Mouse (Mus musculus) frontal cortex, adult (tissue): ENCODE results near the gene Draxin.

Experiments used
- ATAC-seq: cut with Nextera tagmentation; 2 replicates; pipeline ENCODE4 v1.9.2; 2017; ENCODE audit warnings: mild to moderate bottlenecking, moderate library complexity, mixed read lengths; ENCODE audit not compliant: low TSS enrichment

Gene Draxin

DNA sequence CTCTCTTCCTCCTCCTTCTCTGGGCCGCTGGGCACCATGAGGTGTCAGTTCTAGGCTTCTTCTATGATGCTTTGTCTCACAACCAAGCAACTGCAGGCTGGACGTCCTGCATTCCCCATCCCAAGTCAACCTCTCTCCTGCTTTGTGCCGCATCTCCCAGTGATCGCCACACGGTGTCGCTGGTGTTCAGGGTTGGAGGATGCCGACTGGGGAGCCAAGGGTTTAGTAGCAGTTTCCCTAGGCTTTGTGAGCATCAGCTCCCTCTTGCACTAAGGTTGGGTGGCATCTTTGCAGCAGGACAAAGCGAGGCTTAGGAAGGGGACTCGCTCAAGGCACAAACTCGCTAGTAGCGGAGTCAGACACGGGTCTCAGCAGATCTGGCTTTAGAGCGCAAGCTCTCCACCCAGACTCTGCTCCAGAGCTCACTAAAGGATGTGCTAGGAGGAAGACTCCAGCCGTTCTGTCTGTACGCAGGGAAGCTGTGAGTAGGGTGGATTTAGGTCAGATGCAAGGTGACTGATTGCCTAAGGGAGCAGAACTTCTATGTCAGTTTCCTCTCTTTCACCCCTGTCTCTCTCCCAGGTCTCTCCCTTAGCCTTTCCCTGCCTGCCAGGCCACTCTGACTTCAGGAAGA, 15.6 kb downstream of the Draxin start:
- peak; percentile 94 for ATAC-seq

DNA sequence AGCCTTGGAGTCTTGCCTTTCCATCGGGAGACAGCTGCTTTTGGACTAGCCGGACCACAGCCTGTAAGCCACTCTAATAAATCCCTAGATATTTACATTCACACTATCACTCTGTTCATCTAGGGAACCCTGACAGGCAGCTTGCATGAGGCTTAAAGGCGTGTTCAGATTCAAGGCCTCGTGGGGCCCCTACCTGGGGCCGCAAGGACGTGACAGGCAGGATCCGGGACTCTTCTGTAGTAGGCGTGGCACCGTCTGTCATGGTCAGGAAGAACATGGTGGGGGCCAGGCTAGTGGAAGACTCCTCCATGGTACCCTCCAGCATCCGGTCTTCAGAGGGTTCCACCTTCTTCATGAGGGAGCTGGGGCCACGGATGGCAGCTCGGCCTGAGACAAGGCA, 18.0 kb downstream of the Draxin start:
- no peak for ATAC-seq

DNA sequence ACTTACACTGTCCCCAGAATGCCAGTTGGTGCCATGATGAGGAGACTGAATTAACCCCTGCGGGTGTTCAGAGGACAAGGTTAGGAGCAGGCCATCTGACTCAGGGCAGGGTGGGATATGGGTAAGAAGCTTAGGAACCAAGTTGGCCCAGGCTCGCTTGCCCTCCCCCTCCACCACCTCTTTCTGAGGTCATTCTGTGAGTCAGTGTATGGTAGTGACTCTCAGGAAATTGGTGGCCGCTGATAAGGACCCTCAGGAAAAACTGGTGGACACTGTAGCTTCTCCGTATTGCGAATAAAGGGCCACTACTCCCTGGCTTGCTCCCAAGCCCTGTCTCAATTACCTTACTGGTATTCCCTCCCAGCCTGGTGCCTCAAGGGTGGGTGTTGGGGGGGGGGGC, 21.3 kb downstream of the Draxin start:
- ATAC-seq, result no peak

GRCm38 (mm10) chr4:148108565-148109100, 21.9 kb downstream of the Draxin start:
- no peak for ATAC-seq

DNA sequence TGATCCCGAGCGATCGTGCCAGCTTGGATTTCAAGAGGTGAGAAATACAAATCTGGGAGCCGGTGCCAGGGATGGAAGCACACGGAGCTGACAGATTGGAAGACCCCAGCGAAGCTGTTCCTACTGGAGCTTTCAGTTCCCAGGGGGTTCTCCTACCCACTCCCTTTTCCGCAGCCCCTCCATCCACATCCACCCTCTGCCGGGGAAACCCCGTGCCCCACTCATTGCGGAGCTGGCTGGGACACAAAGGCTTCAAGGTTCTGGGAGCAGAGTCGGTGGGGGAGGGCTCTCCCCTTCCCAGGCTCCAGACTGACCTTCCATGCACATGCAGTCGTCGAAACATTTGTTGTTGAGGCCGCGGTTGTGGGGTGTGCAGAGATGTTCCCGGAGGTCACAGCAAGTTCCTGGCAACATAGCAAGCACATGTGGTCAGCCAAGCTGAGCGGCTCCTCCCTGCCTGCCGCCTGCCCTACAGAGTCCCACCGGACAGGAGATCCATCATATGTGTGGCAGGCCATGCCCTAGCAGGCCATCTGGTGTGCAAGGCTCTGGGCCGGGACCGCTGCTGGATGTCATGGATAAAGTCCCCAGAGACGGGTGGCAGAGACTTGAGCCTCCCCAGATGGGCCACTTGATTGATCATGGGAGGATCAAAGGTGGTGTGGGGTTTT, 22.7 kb downstream of the Draxin start:
- no peak for ATAC-seq

- ATAC-seq, result no peak
Measured at GRCm38 (mm10) chr4:148104146-148104545, 26.4 kb downstream of the Draxin start.

DNA sequence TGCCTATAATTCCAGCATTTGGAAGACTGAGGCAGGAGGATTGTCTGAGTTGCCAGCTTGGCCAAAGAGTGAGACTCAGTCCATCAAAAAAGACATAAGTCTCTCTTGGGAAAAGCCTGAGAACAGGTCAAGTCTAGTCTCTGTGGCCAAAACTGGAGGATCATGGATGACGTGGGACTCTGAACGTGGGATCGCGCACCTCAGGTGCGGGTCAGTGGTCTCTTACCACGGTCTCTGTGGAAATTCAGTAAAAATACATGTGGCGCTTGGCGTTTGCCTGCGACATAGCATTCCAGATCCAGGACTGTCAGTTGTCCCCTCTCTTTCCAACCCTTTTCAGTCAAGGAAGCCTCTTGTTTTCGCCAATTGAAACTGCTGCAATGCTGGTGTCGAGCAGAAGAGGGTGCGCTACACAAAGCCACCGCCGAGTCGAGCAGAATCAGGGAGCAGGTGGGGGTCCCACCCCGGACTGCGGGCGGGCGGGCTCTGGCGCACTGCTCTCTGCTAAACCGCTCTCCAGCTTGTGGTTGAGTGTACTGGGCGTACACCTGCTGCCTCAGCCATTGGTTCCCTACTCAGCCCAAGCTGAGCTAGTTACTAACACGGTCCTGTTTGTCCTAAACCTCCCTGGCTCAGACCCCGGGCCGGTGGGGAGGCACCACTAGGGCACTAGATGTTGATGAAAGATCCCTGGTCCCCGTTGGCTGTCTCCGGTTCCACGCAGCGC, 28.5 kb downstream of the Draxin start:
- peak; percentile 88 for ATAC-seq

- ATAC-seq, result no peak
Measured at GRCm38 (mm10) chr4:148098666-148099065, 31.8 kb downstream of the Draxin start.

DNA sequence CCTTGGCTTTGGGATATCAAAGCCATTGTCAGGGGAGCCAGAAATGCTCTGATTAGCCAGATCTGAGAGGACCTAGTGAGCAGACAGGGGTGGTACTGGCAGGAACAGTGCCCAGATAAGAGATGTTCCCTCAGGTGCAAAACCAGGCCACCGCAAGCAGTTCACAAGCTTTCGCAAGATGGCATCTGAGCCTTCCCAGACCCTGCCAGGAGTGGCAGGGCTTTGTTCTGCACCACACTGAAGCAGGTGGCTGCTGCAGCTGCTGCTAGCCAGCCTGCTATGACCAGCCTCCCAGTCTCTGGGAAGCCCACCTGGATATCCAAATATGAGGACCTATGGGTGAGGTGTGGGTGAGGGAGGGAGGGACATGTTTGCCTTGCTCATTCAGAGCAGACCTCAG, 32.6 kb downstream of the Draxin start:
- no peak for ATAC-seq

DNA sequence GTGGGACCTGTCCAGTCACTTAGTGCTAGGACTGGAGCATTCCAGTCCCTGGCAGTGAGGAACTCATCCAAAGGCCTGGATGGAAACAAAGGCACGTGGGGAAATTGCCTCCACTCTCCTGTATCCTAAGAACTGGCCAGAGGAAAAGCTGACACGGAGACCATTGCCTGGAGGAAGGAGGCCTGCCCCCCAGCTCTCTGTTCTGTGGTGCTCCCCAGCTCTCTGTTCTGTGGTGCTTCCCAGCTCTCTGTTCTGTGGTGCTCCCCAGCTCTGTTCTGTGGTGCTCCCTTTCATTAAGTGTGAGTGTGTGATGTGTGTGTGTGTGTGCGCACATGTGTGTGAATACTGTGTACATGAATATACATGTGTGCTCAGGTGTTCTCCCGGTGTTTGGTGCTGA, 35.4 kb downstream of the Draxin start:
- no peak for ATAC-seq

- ATAC-seq, result no peak
Measured at GRCm38 (mm10) chr4:148094161-148094560, 36.3 kb downstream of the Draxin start.

DNA sequence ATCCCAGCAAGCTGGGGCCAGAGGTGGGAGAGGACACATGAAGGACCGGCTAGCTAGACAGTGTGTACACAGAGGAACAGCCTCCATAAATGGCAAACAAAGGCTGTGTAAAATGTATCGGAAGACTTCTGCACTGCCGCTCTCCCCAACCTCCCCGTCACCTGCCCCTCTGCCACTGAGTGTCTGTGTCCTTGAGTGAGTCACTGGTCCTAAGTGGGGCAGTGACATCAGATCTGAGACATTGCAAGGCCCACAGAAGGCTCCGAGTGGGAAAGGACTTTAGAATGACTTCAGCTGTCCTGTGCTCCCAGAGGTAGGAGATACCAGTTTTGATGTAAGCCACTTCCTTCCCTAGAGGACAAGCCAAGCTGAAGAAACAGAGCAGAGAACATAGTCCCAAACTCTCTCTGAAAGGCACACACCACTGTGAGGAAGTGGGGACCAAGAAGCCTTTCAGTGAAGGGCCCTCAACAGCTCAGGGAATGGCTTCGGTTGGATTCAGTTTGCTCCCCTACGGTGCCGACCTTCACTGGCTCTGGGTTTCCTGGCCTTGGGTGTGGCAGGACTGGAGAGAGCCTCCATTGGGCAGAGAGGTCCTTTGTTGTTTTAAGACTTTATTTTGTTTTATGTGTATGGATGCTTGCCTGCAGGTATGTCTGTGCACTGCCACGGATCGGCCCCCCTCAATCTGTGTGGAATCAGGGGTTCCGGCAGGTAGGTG, 37.8 kb downstream of the Draxin start:
- no peak for ATAC-seq

DNA sequence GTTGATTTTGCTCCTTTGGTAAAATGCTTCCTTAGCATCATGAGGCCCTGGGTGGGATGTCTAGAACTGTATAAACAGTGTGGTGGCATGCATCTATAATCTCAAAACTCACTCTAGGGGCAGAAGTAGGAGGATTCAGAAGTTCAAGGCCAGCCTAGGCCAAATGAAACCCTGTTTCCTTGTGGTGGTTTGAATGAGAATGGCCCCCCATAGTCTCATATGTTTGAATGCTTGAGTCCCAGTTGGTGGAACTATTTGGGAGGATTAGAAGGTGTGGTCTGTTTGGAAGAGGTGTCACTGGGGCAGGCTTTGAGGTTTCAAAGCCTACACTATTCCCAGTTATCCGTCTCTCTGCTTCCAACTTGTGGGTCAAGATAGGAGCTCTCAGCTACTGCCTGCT, 39.3 kb downstream of the Draxin start:
- ATAC-seq, result no peak

DNA sequence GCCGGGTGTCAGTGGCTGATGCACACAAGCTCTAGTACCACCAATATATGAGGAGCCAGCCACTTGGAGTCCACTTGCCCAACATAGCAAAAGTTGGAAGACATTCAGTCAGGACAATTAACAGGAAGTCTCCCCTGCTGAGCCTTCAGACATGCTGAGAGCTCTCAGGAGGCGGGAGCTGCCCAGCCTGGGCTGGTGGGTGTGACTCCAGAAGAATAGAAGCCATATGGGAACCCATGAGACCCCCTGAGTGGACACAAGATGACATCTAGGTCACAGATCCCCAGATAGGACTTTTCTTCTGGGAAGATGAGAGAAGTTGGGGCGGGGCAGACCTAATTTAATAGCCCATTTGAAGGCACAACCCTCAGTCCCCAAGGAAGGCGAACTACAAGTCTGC, 41.3 kb downstream of the Draxin start:
- no peak for ATAC-seq

DNA sequence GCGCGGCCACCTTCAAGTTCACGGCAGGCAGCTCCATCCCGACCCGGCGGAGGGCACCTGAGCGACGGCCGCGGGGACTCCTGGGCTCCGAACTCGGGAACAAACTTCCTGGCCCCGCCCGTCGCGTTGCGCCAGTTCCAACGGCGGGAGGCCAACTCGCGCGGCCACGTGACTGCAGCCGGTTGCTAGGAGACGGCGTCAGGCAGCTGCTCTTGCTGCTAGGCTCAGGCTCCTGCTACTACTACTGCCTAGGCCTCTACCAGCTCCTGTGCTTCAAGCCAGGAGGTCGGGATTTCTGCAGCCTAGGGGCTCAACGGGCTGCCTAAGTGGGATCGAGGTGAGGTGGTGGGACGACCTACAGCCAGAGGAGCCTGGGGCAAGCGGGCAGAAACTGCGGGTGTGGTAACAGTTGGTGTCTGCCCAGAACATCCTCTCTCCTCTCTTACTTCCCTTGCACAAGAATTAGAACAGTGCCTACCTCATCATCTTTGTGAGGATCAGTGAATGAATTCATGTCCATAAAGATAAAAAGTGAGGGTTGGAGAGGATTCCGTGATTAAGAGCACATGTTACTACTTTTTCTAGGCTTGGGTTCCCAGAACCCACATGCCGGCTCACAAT, 42.5 kb downstream of the Draxin start, which contains the start of gene Agtrap:
Gene Agtrap, minus strand, starts transcription at position 125 of the 621 bp plus-strand sequence.
- ATAC-seq, result peak; percentile 95

DNA sequence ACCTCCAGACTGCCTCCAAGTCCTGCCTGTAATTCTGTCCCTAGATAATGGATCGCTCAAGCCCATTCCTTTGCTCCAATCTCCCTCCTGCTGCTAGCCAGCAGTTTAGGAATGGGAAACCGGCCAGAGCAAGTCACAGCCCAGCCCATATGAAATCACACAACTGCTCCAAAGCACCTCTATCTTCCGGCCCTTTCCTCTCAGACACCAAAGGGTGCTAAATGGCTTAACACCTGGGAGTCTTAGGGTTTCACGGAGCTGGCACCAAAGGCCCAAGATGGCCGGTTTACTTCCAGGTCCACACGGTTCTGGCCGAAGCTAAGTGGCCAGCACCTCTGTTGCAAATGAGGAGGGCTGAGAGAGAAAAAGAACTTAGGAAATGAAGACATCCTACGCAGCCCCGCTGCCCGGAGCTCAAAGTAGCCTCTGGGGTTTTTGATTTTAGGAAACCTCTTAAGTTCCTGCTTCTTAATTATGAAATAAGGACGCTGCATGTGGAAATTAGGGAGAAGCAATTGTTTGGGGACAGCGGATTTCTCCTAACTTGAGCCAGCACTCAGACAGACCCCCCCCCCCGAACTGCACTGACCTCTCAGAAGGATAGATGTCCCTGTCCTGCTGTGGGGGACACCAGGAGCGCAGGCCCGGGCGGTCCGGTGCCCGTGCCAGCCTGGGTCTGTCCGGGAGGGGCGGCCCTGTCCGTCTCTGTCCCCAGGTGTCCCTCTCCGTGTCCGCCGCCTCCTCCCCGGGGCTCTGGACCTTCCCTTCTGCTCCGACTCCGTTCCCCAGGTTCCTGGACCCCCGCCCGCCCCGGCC, 43.2 kb downstream of the Draxin start:
- ATAC-seq, result peak; percentile 28; the same call in 1 of the 2 replicates

DNA sequence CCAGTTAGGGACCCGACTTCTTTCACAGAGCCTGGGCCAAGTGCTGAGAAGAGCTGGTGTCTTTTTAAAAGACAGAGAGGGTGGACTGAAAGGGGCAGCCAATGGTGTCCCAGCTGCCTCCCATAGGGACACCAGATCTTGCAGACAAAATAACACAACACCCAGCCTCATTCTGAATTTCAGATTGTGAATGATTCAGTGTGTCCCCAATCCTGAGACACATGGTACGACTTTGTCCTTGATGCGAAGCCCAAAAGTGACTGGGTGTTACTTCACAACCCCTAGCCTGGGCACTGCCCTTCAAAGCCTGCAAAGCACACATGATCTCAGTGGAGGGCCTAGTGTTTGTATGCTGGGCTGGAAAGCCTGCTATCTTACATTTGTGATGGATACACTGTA, 44.6 kb downstream of the Draxin start:
- no peak for ATAC-seq

DNA sequence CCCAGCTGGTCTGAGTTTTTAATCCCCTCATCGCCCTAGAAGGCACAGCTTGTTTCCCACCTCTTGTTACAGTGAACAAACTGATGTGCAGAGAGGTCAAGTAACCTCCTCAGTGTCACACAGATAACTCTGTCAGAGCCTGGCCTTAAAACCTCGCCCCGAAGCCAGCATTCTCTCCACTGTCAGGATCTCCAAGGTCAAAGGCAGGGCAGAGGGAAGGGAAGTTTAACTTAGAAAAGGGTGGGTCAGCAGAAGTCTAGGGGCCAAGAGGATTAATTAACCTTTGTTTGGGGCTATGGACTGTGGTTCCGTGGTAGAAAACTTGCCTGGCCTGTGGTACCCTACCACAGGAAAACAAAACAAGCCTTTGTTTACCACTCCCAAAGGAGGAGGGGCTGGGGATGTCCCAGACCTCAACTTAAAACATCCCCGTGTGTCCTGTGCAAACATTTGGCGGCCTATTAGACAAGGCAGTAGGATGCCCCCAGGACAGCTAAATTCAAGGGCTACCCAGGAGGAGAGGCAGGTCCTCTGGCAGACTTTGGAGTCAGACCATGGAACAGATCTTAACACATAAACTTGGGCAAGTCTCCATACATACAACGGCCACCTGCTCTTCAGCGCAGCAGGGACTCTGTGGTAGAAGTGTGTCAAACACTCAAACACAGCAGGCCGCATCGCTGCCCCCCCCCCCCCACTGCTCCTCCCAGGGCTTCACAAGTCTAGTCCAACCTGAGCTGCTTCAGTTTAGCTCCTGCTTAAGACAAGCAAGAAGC, 45.2 kb downstream of the Draxin start:
- no peak for ATAC-seq

DNA sequence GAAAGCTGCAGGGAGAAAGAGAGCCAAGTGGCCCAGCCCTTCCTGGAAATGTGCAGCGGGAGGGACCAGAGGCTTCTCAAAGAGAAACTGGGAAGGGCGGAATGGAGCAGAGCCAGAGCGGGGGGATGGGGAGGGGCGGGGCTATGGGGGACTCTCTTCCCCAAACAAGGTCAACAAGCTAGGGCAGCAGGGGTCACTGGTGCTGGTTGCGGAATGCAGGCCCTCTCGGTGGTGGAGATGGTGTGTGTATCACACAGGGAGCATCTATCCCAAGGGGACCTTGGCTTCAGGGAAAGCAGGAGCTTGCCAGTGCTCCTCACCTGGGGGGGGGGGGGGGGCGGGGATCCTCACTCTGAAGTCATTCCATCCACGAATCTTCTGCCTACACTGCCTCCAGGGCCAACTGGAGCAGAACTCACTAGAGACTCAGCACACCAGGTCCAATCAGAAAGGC, 46.2 kb downstream of the Draxin start:
- ATAC-seq, result no peak
